Mouse (Mus musculus) brain, embryonic 14.5 days (tissue): Measurements from ENCODE around the gene Cbr1.

Experiments used
- CTCF ChIP-seq: fragments of 200-500 bp; IDR thresholded peaks from 2 replicates; pipeline ENCODE4 v1.5.1; 2012; ENCODE audit warnings: inconsistent platforms, mild to moderate bottlenecking, moderate library complexity, borderline replicate concordance; ENCODE audit not compliant: insufficient read depth, insufficient read length; ENCODE audit errors: extremely low read depth
- POLR2A ChIP-seq: fragments of 200-500 bp; IDR thresholded peaks from 2 replicates; pipeline ENCODE4 v1.6.1; 2012; ENCODE audit warnings: mild to moderate bottlenecking, inconsistent platforms, borderline replicate concordance; ENCODE audit not compliant: poor library complexity, insufficient read depth, insufficient read length, severe bottlenecking; ENCODE audit errors: extremely low read depth

DNA sequence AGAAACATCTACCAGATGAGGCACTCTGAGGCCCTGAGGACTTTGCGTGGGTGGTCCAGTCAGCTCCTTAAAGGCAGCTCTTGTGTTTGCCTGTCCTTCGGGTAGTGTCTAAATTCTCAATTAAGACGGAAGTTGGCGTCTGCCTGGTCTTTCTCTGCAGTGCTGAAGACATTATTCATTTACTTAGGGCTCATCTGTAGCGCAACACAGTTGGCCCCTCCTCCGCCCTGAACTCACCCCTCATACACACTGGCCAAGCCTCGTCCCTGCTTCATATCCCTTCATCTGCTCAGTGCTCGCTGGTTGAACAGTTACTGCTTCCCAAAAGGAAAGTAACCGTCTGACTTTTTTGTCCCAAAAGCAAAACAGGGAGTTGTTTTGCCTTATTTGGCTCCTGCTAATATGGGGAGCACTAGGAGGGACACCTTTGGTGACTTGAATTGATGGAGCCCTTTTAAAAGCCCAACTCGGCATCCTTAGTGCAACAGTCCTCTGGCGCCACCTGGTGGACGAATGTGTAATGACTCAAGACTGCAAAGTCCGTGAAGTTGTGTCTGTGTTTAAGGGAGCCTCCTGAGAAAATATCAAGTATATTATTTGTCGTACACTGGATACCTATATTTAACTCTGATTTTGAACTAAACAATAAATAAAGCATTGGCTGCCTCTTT, 29.1 kb upstream of the Cbr1 start:
- TF ChIP-seq CTCF (peak; percentile 94), POLR2A (no peak)
